Comparison of ENCODE assay signal across 15 mouse cellular contexts in genomic region chr13:72747187-72747586, GRCm38 (mm10).
"Had no signal": no experiment of that assay in that cellular context is flagged by ENCODE, and none has a peak within 500 bp of the region (broad histone marks: within the 10 kb centered on the region; RNA-seq: fewer than 3 reads in every experiment).

No protein-coding gene starts in this region.

- H3K27ac ChIP-seq: limb, embryonic 13.5 days; liver, embryonic 15.5 days; macrophage; midbrain, embryonic 12.5 days; neural tube, embryonic 12.5 days; stomach, embryonic 15.5 days had no signal

- H3K9me3 ChIP-seq: limb, embryonic 13.5 days; liver, embryonic 15.5 days; midbrain, embryonic 12.5 days; neural tube, embryonic 12.5 days; stomach, embryonic 15.5 days had no signal

- H3K4me1 ChIP-seq: limb, embryonic 13.5 days; liver, embryonic 15.5 days; megakaryocyte, embryonic 14.5 days; midbrain, embryonic 12.5 days; neural tube, embryonic 12.5 days; stomach, embryonic 15.5 days had no signal

- H3K36me3 ChIP-seq: limb, embryonic 13.5 days; liver, embryonic 15.5 days; midbrain, embryonic 12.5 days; neural tube, embryonic 12.5 days; stomach, embryonic 15.5 days had no signal

- H3K27me3 ChIP-seq: liver, embryonic 15.5 days; megakaryocyte, embryonic 14.5 days; neural tube, embryonic 12.5 days; stomach, embryonic 15.5 days had no signal

- H3K9ac ChIP-seq: limb, embryonic 13.5 days; liver, embryonic 15.5 days; midbrain, embryonic 12.5 days; neural tube, embryonic 12.5 days; stomach, embryonic 15.5 days had no signal

- DNase-seq: kidney, adult 11 months; kidney, adult 9 months; kidney, postnatal 10 days; layer of hippocampus, postnatal 36 days; left cerebral cortex, postnatal 4 days; lung, adult 2 months; lung, postnatal 10 days; thymus, postnatal 36 days had no signal

- H3K4me3 ChIP-seq: limb, embryonic 13.5 days; liver, embryonic 15.5 days; megakaryocyte, embryonic 14.5 days; midbrain, embryonic 12.5 days; neural tube, embryonic 12.5 days; stomach, embryonic 15.5 days had no signal

- H3K4me2 ChIP-seq: limb, embryonic 13.5 days; liver, embryonic 15.5 days; midbrain, embryonic 12.5 days; neural tube, embryonic 12.5 days; stomach, embryonic 15.5 days had no signal
